Mouse (Mus musculus) urinary bladder, adult 2 months (tissue): ENCODE data around the gene Aldh1a1. TPM values are rescaled to one million over a fixed set of nuclear protein-coding genes. Genes with fewer than 3 reads are reported as not detected.
"Not testable (repeated sequence)": the region's sequence is repeated elsewhere in the genome, so short reads cannot be mapped to it uniquely, and the experiment has no call there.

Source experiments
- DNase-seq: peaks from one replicate; pipeline ENCODE4 v3.0.0; 2022; ENCODE audit warnings: low spot score
- polyA plus RNA-seq: library from polyadenylated mRNA; depleted of rRNA; stranded (reverse); fragments of >200 nt; gene quantifications from 2 replicates; pipeline ENCODE4 v1.2.3, GENCODE M21; 2012

Gene Aldh1a1
- polyA plus RNA-seq, 1 experiment = 51.9 TPM

- no peak for DNase-seq
These were observed 62.9 kb downstream of the Aldh1a1 start for GRCm38 (mm10) chr19:20555365-20555764.

GRCm38 (mm10) chr19:20557211-20557610, 64.7 kb downstream of the Aldh1a1 start:
- DNase-seq = no peak

GRCm38 (mm10) chr19:20558069-20558468, 65.6 kb downstream of the Aldh1a1 start:
- DNase-seq = no peak

- DNase-seq = no peak
These were observed 66.0 kb downstream of the Aldh1a1 start for GRCm38 (mm10) chr19:20558544-20558943.

- DNase-seq = no peak
These were observed 66.4 kb downstream of the Aldh1a1 start for GRCm38 (mm10) chr19:20558952-20559351.

GRCm38 (mm10) chr19:20559952-20560351, 67.4 kb downstream of the Aldh1a1 start:
- DNase-seq = no peak

- no peak for DNase-seq
These were observed 69.9 kb downstream of the Aldh1a1 start for GRCm38 (mm10) chr19:20562396-20562795.

- DNase-seq = no peak
These were observed 73.8 kb downstream of the Aldh1a1 start for GRCm38 (mm10) chr19:20566294-20566693.

- no peak for DNase-seq
These were observed 74.5 kb downstream of the Aldh1a1 start for GRCm38 (mm10) chr19:20567039-20567438.

GRCm38 (mm10) chr19:20576984-20577383, 84.5 kb downstream of the Aldh1a1 start:
- no peak for DNase-seq

GRCm38 (mm10) chr19:20577429-20577828, 84.9 kb downstream of the Aldh1a1 start:
- DNase-seq = no peak

- DNase-seq = no peak
These were observed 107.4 kb downstream of the Aldh1a1 start for GRCm38 (mm10) chr19:20599951-20600350.

- peak; percentile 24 for DNase-seq
These were observed 109.2 kb downstream of the Aldh1a1 start for GRCm38 (mm10) chr19:20601739-20602138.

GRCm38 (mm10) chr19:20603212-20603611, 110.7 kb downstream of the Aldh1a1 start:
- no peak for DNase-seq

- DNase-seq = no peak
These were observed 111.4 kb downstream of the Aldh1a1 start for GRCm38 (mm10) chr19:20603866-20604265.

- DNase-seq = no peak
These were observed 121.9 kb downstream of the Aldh1a1 start for GRCm38 (mm10) chr19:20614252-20614930.

GRCm38 (mm10) chr19:20622434-20622833, 129.9 kb downstream of the Aldh1a1 start:
- DNase-seq = no peak

GRCm38 (mm10) chr19:20623416-20623815, 130.9 kb downstream of the Aldh1a1 start:
- DNase-seq = no peak

GRCm38 (mm10) chr19:20631020-20631419, 138.5 kb downstream of the Aldh1a1 start:
- no peak for DNase-seq

GRCm38 (mm10) chr19:20633876-20634691, 141.6 kb downstream of the Aldh1a1 start:
- no peak for DNase-seq

- DNase-seq = no peak
These were observed 151.8 kb downstream of the Aldh1a1 start for GRCm38 (mm10) chr19:20644346-20644745.

GRCm38 (mm10) chr19:20647496-20647895, 155.0 kb downstream of the Aldh1a1 start:
- not testable (repeated sequence) for DNase-seq

- DNase-seq = no peak
These were observed 157.5 kb downstream of the Aldh1a1 start for GRCm38 (mm10) chr19:20650008-20650407.
